Mouse (Mus musculus) MEL (cell line): Measurements from ENCODE around the gene H2-DMb1. TPM values are rescaled to one million over a fixed set of nuclear protein-coding genes. Genes with fewer than 3 reads are reported as not detected.

Source experiments
- DNase-seq: peaks from one replicate; pipeline ENCODE4 v3.0.0; 2011; ENCODE audit warnings: low read depth, low spot score
- H3K27ac ChIP-seq: 2 replicates; pipeline ENCODE4 v1.5.1; 2012; ENCODE audit warnings: low read depth, mild to moderate bottlenecking, control low read depth, low read length, moderate library complexity; ENCODE audit not compliant: control insufficient read depth
- H3K27me3 ChIP-seq, 2 experiments: fragments of 150-350 bp in 1 of 2; sonication (generic) in 1 of 2; 2 replicates each; pipeline ENCODE4 v1.6.1; 2012; ENCODE audit warnings: low read length in 2 of 2, mild to moderate bottlenecking in 2 of 2, improper control_type of control experiment in 1 of 2, moderate library complexity in 1 of 2; ENCODE audit not compliant: insufficient read depth in 2 of 2, control insufficient read depth in 1 of 2
- H3K36me3 ChIP-seq, 2 experiments: 2 replicates each; pipeline ENCODE4 v1.6.1; 2012 to 2014; ENCODE audit warnings: low read length in 2 of 2, improper control_type of control experiment in 1 of 2, inconsistent platforms in 1 of 2, mild to moderate bottlenecking in 1 of 2; ENCODE audit not compliant: insufficient read depth in 2 of 2, control insufficient read depth in 1 of 2
- H3K4me1 ChIP-seq, 2 experiments: fragments of 150-350 bp in 1 of 2; sonication (generic) in 1 of 2; 2 replicates each; pipeline ENCODE4 v1.6.1; 2012; ENCODE audit warnings: low read length in 2 of 2, improper control_type of control experiment in 1 of 2, mild to moderate bottlenecking in 1 of 2; ENCODE audit not compliant: insufficient read depth in 2 of 2, control insufficient read depth in 1 of 2
- H3K4me3 ChIP-seq, 2 experiments: fragments of 150-350 bp in 1 of 2; sonication (generic) in 1 of 2; 2 replicates each; pipeline ENCODE4 v1.5.1; 2012; ENCODE audit warnings: low read depth in 2 of 2, low read length in 2 of 2, mild to moderate bottlenecking in 2 of 2, moderate library complexity in 2 of 2, control low read depth in 1 of 2, improper control_type of control experiment in 1 of 2; ENCODE audit not compliant: control insufficient read depth in 1 of 2, insufficient read depth in 1 of 2
- H3K79me2 ChIP-seq: 2 replicates; pipeline ENCODE4 v1.6.1; 2012; ENCODE audit warnings: mild to moderate bottlenecking, low read length, moderate library complexity; ENCODE audit not compliant: control insufficient read depth, poor library complexity, insufficient read depth
- H3K9ac ChIP-seq: 2 replicates; pipeline ENCODE4 v1.6.1; 2012; ENCODE audit warnings: low read depth, mild to moderate bottlenecking, control low read depth, low read length, moderate library complexity; ENCODE audit not compliant: control insufficient read depth, poor library complexity, severe bottlenecking
- H3K9me3 ChIP-seq: fragments of 150-350 bp; sonication (generic); replicated peaks from 2 replicates; pipeline ENCODE4 v1.6.1; 2012; ENCODE audit warnings: mild to moderate bottlenecking, low read length, improper control_type of control experiment, moderate library complexity; ENCODE audit not compliant: insufficient read depth
- CHD2 ChIP-seq: IDR thresholded peaks from 2 replicates; pipeline ENCODE4 v1.6.1; 2011; ENCODE audit warnings: low read length, improper control_type of control experiment
- CTCF ChIP-seq, 3 experiments: IDR thresholded peaks in 2 of 3; conservative IDR thresholded peaks in 1 of 3; 2 replicates each; pipeline ENCODE4 v1.5.1; 2011 to 2012; ENCODE audit warnings: low read length in 3 of 3, low read depth in 2 of 3, mild to moderate bottlenecking in 2 of 3, improper control_type of control experiment in 1 of 3, inconsistent platforms in 1 of 3, mixed read lengths in 1 of 3, moderate library complexity in 1 of 3; ENCODE audit not compliant: control insufficient read depth in 1 of 3, insufficient read depth in 1 of 3, poor library complexity in 1 of 3, severe bottlenecking in 1 of 3
- E2F4 ChIP-seq: IDR thresholded peaks from 2 replicates; pipeline ENCODE4 v1.6.1; 2011; ENCODE audit warnings: low read depth, low read length, improper control_type of control experiment, borderline replicate concordance
- ELF1 ChIP-seq: IDR thresholded peaks from 2 replicates; pipeline ENCODE4 v1.6.1; 2014; ENCODE audit warnings: low read depth, mild to moderate bottlenecking, inconsistent platforms, low read length, improper control_type of control experiment, moderate library complexity
- EP300 ChIP-seq, 2 experiments: IDR thresholded peaks; 2 replicates each; pipeline ENCODE4 v1.6.1; 2011; ENCODE audit warnings: improper control_type of control experiment in 2 of 2, low read length in 2 of 2, low read depth in 1 of 2, mild to moderate bottlenecking in 1 of 2
- ETS1 ChIP-seq: IDR thresholded peaks from 2 replicates; pipeline ENCODE4 v1.6.1; 2012; ENCODE audit warnings: low read depth, mild to moderate bottlenecking, inconsistent platforms, low read length, improper control_type of control experiment, moderate library complexity
- GABPA ChIP-seq: IDR thresholded peaks from 2 replicates; pipeline ENCODE4 v1.6.1; 2012; ENCODE audit warnings: low read depth, mild to moderate bottlenecking, inconsistent platforms, low read length, improper control_type of control experiment, moderate library complexity
- GATA1 ChIP-seq: IDR thresholded peaks from 2 replicates; pipeline ENCODE4 v1.6.1; 2011; ENCODE audit warnings: low read depth, low read length, improper control_type of control experiment
- HCFC1 ChIP-seq: IDR thresholded peaks from 2 replicates; pipeline ENCODE4 v1.6.1; 2012; ENCODE audit warnings: low read depth, mild to moderate bottlenecking, inconsistent platforms, low read length, improper control_type of control experiment, moderate library complexity
- MAFK ChIP-seq: IDR thresholded peaks from 2 replicates; pipeline ENCODE4 v1.6.1; 2011; ENCODE audit warnings: low read depth, mild to moderate bottlenecking, low read length, improper control_type of control experiment, borderline replicate concordance
- MAX ChIP-seq: IDR thresholded peaks from 2 replicates; pipeline ENCODE4 v1.6.1; 2011; ENCODE audit warnings: low read length, improper control_type of control experiment
- MEF2A ChIP-seq: IDR thresholded peaks from 2 replicates; pipeline ENCODE4 v1.6.1; 2014; ENCODE audit warnings: low read depth, mild to moderate bottlenecking, inconsistent platforms, low read length, improper control_type of control experiment; ENCODE audit not compliant: poor library complexity, insufficient replicate concordance, severe bottlenecking; ENCODE audit errors: extremely low read depth
- MXI1 ChIP-seq: IDR thresholded peaks from 2 replicates; pipeline ENCODE4 v1.6.1; 2011; ENCODE audit warnings: mild to moderate bottlenecking, low read depth, low read length, improper control_type of control experiment
- MYB ChIP-seq: IDR thresholded peaks from 2 replicates; pipeline ENCODE4 v1.6.1; 2011; ENCODE audit warnings: mild to moderate bottlenecking, low read depth, low read length, improper control_type of control experiment
- NELFE ChIP-seq: IDR thresholded peaks from 2 replicates; pipeline ENCODE4 v1.6.1; 2011; ENCODE audit warnings: low read depth, low read length, improper control_type of control experiment
- POLR2A ChIP-seq, 2 experiments: IDR thresholded peaks; 2 replicates each; pipeline ENCODE4 v1.6.1; 2011 to 2012; ENCODE audit warnings: low read length in 2 of 2, mild to moderate bottlenecking in 2 of 2, control low read depth in 1 of 2, improper control_type of control experiment in 1 of 2, low read depth in 1 of 2, moderate library complexity in 1 of 2; ENCODE audit not compliant: control insufficient read depth in 1 of 2, insufficient read depth in 1 of 2, poor library complexity in 1 of 2
- RAD21 ChIP-seq: IDR thresholded peaks from 2 replicates; pipeline ENCODE4 v1.6.1; 2011; ENCODE audit warnings: mild to moderate bottlenecking, low read depth, low read length, improper control_type of control experiment
- SIN3A ChIP-seq: IDR thresholded peaks from 2 replicates; pipeline ENCODE4 v1.6.1; 2012; ENCODE audit warnings: low read length, improper control_type of control experiment, inconsistent platforms
- SMC3 ChIP-seq: IDR thresholded peaks from 2 replicates; pipeline ENCODE4 v1.6.1; 2011; ENCODE audit warnings: low read depth, low read length, improper control_type of control experiment
- TAL1 ChIP-seq: IDR thresholded peaks from 2 replicates; pipeline ENCODE4 v1.6.1; 2012; ENCODE audit warnings: mild to moderate bottlenecking, inconsistent platforms, low read length, moderate library complexity, mixed read lengths
- TBP ChIP-seq: IDR thresholded peaks from 2 replicates; pipeline ENCODE4 v1.8.0; 2011; ENCODE audit warnings: low read depth, low read length, improper control_type of control experiment
- TCF12 ChIP-seq: IDR thresholded peaks from 2 replicates; pipeline ENCODE4 v1.6.1; 2014; ENCODE audit warnings: low read depth, mild to moderate bottlenecking, inconsistent platforms, low read length, improper control_type of control experiment, moderate library complexity
- USF2 ChIP-seq, 2 experiments: IDR thresholded peaks; 2 replicates each; pipeline ENCODE4 v1.6.1; 2011 to 2012; ENCODE audit warnings: improper control_type of control experiment in 2 of 2, low read length in 2 of 2, borderline replicate concordance in 1 of 2, inconsistent platforms in 1 of 2, low read depth in 1 of 2, mild to moderate bottlenecking in 1 of 2; ENCODE audit not compliant: insufficient read depth in 1 of 2
- ZC3H11A ChIP-seq: IDR thresholded peaks from 2 replicates; pipeline ENCODE4 v1.6.1; 2012; ENCODE audit warnings: low read depth, mild to moderate bottlenecking, inconsistent platforms, low read length, improper control_type of control experiment
- ZMIZ1 ChIP-seq: IDR thresholded peaks from 2 replicates; pipeline ENCODE4 v1.6.1; 2012; ENCODE audit warnings: low read depth, mild to moderate bottlenecking, inconsistent platforms, low read length, improper control_type of control experiment, moderate library complexity
- ZNF384 ChIP-seq: IDR thresholded peaks from 2 replicates; pipeline ENCODE4 v1.6.1; 2012; ENCODE audit warnings: low read depth, mild to moderate bottlenecking, inconsistent platforms, low read length, improper control_type of control experiment
- polyA plus RNA-seq, 2 experiments: library from polyadenylated mRNA; stranded (reverse) in 1 of 2; unstranded in 1 of 2; fragments of >175 nt in 1 of 2; fragments of >200 nt in 1 of 2; gene quantifications; 2 replicates each; pipeline versions ENCODE4 v1.2.1 to v1.2.4; 2012; ENCODE audit warnings: low replicate concordance in 2 of 2, low read depth in 1 of 2; ENCODE audit not compliant: insufficient read length in 2 of 2, insufficient read depth in 1 of 2, missing spikeins in 1 of 2
- total RNA-seq: library from RNA; depleted of rRNA; stranded (reverse); fragments of 300-350 nt; gene quantifications from 2 replicates; pipeline ENCODE4 v1.2.3, GENCODE M21; 2012

H2-DMb1 gene
- total and polyA plus RNA-seq, 3 experiments = 0.67 TPM; not detected in 2

DNA sequence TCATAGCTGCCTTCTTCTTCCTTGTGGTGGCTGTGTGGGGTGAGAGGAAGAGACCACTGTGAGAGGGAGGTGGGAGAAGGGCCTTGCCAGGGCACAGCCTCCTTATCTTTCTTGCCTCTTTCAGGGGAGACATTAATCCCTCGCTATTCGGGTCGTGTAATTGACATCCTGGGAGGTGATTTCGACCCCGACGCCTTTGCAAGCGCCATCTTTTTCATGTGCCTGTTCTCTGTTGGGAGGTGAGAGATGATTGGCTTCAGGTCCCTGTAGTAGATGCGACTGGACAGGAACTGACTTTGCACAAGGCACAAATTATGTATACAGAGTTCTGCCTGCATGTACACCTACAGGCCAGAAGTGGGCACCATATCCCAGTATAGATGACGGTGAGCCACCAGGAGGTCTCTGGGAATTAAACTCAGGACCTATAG is 52.9 kb downstream of the H2-DMb1 start:
- Histone ChIP-seq H3K36me3 (peaks cover 0 to 13% of the 10 kb centered on the region in 2 experiments; a peak in 2 of 4 replicates), H3K4me3 (peak overlapping the region; percentile 65 to 97), H3K27ac (peak overlapping the region; percentile 65), H3K27me3 (no peaks in the 10 kb centered on the region), H3K9ac (peak overlapping the region; percentile 96), H3K9me3 (no peaks in the 10 kb centered on the region), H3K79me2 (peaks cover 13% of the 10 kb centered on the region), H3K4me1 (peaks cover 5 to 29% of the 10 kb centered on the region in 2 experiments)
- TF ChIP-seq CTCF (IDR thresholded peaks at IDR 0.05 in 2 of 3, conservative IDR thresholded peaks at IDR 0.05 in 1 of 3; ENCODE audit: control insufficient read depth in 1 of 3, insufficient read depth in 1 of 3, low read depth in 2 of 3, low read length in 3 of 3, poor library complexity in 1 of 3, severe bottlenecking in 1 of 3) (peak; percentile 48 to 78 (median 76)), MAX (no peak), GABPA (no peak), GATA1 (no peak), ZMIZ1 (no peak), MEF2A (no peak), TBP (peak; percentile 74), CHD2 (no peak), TAL1 (no peak), MXI1 (no peak), ELF1 (no peak), SMC3 (peak; percentile 52), ETS1 (peak; percentile 8; the same call in 1 of the 2 replicates), MAFK (no peak), RAD21 (peak; percentile 41), POLR2A (IDR thresholded peaks at IDR 0.05; ENCODE audit: control insufficient read depth in 1 of 2, insufficient read depth in 1 of 2, low read depth in 1 of 2, low read length in 2 of 2, poor library complexity in 1 of 2) (peak in 1 of 2 experiments; percentile 69; a peak in 2 of 4 replicates), ZC3H11A (no peak), HCFC1 (0 out of 2 replicates have a peak, but pooled peaks have one; percentile 38), TCF12 (no peak), EP300 (IDR thresholded peaks at IDR 0.05; ENCODE audit: low read depth in 1 of 2, low read length in 2 of 2) (no peak), SIN3A (peak; percentile 43; the same call in 1 of the 2 replicates), NELFE (peak; percentile 43), MYB (no peak), USF2 (IDR thresholded peaks at IDR 0.05; ENCODE audit: borderline replicate concordance in 1 of 2, insufficient read depth in 1 of 2, low read depth in 1 of 2, low read length in 2 of 2) (no peak), ZNF384 (no peak), E2F4 (no peak)
- DNase-seq = peak; percentile 89
